Mouse (Mus musculus) Patski (cell line): Measurements from ENCODE around the gene Cdhr5. TPM values are rescaled to one million over a fixed set of nuclear protein-coding genes. Genes with fewer than 3 reads are reported as not detected.

Source experiments
- ATAC-seq: fragments of 100-300 bp; one replicate; pipeline ENCODE4 v1.8.0; 2021
- CTCF ChIA-PET: fragments of 350-600 bp; sonication (Branson Sonifier 250); formaldehyde crosslinking; loops from one replicate; lab custom pipeline; 2022; ENCODE audit warnings: inconsistent platforms; lab: Charles Lee
- POLR2A ChIA-PET: fragments of 350-600 bp; sonication (Branson Sonifier 250); formaldehyde crosslinking; loops from one replicate; lab custom pipeline; 2022; ENCODE audit warnings: antibody characterized with exemption, inconsistent platforms; lab: Charles Lee
- DNase-seq: peaks from one replicate; pipeline ENCODE4 v3.0.0-alpha.2; 2011; ENCODE audit warnings: low read depth, low spot score
- H3K27me3 ChIP-seq: fragments of 371-371 bp; one replicate; pipeline ENCODE4 v1.5.1; 2021
- CTCF ChIP-seq: fragments of 100-300 bp; IDR thresholded peaks from one replicate; pipeline ENCODE4 v1.5.1; 2021
- in situ Hi-C: fragments of 300-500 bp; cut with MboI; formaldehyde crosslinking; loops from 3 replicates; pipeline ENCODE4 v1.11.1; 2018; ENCODE audit warnings: low pct_unique_long_range_greater_than_20kb, mixed read lengths
- polyA plus RNA-seq: library from polyadenylated mRNA; unstranded; gene quantifications from one replicate; pipeline ENCODE4 v1.2.3, GENCODE M21; 2021

Gene Cdhr5
- polyA plus RNA-seq, 1 experiment from 2014 or later: not detected

DNA sequence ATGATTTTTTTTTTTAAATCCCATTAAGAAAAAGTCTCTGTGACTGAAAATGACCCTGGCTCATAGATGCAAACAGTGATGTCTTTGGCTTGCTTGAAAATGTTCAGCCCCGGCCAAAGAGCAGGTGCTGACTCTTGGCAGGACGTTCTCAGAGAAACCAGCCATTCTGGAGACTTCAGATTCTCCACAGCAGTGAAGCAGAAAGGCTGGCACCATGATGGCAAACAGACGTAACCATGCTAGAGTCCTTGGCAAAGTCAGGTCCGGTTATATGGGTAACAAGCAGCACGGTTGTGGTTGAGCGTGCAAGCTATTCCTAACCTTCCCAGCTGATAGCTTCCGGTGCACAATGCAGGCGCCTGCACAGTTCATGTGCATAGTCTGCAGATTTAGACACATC, 22.6 kb upstream of the Cdhr5 start:
- POLR2A ChIA-PET: no interaction called here
- TF ChIP-seq CTCF: no peak
- no peak for DNase-seq
- in situ Hi-C loops: no loop called here
- no peak for ATAC-seq
- CTCF ChIA-PET: no interaction called here
- no peaks in the 10 kb centered on the region for H3K27me3 ChIP-seq

DNA sequence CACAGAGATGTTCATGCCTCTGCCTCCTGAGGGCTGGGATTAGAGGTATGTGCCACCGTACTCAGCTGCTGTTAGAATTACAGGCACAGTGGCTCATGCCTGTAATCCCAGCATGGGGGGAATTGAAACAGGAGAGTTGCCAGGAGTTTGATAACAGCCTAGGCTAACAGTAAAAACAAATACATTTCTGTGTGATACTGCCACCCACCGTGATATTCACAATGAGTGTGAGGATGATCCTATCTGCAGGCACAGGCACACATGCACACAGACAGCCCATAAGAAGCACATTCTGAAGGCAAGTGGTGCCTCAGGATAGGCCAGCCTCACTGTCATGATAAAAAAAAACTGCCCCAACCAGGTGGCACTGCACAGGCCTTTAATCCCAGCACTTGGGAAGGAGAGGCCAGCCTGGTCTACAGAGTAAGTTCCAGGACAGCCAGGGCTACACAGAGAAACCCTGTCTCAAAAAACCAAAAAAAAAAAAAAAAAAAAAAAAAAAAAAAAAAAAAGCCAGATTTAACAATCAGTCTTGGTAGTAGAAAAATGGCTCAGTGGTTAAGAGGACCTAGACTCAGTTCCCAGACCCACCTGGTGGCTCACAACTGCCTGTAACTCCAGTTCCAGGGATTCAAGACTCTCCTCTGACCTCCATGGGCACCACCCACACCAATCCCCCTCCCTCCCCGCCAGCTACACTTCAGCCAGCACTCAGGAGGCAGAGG, 21.5 kb upstream of the Cdhr5 start:
- no peaks in the 10 kb centered on the region for H3K27me3 ChIP-seq
- ATAC-seq (no peak), DNase-seq (no peak)
- in situ Hi-C loops: no loop called here
- CTCF ChIA-PET: no interaction called here
- POLR2A ChIA-PET: no interaction called here
- TF ChIP-seq CTCF: no peak

DNA sequence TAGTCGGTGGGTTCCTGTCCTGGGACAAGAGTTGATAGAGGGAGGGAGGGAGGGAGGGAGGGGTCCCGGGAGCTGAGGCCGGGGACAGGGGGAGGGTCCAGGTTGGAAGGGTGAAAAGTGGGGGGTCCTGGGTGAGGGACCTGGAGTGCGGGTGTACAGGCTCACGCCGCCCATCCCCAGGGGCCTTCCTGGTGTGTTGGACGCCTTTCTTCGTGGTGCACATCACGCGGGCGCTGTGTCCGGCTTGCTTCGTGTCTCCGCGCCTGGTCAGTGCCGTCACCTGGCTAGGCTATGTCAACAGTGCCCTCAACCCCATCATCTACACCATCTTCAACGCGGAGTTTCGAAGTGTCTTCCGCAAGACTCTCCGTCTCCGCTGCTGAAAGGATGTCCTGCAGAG, 17.9 kb upstream of the Cdhr5 start:
- no peak for TF ChIP-seq CTCF
- ChIA-PET POLR2A (no interaction called here), CTCF (no interaction called here)
- DNase-seq: no peak
- in situ Hi-C loops: no loop called here
- H3K27me3 ChIP-seq: no peaks in the 10 kb centered on the region
- ATAC-seq: no peak

DNA sequence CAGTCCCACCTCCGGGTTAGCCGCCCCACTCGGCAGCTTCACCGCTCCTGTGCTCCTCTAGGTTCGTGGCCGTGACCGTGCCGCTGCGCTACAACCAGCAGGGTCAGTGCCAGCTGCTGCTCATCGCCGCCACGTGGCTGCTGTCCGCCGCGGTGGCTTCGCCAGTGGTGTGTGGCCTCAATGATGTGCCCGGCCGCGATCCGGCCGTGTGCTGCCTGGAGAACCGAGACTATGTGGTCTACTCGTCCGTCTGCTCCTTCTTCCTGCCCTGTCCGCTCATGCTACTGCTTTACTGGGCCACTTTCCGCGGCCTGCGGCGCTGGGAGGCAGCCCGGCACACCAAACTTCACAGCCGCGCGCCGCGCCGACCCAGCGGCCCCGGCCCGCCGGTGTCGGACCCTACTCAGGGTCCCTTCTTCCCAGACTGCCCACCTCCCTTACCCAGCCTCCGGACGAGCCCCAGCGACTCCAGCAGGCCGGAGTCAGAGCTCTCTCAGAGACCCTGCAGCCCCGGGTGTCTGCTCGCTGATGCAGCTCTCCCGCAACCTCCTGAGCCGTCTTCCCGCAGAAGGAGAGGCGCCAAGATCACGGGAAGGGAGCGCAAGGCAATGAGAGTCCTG, 17.4 kb upstream of the Cdhr5 start:
- CTCF ChIA-PET: no interaction called here
- POLR2A ChIA-PET: no interaction called here
- in situ Hi-C loops: no loop called here
- ATAC-seq: no peak
- no peak for TF ChIP-seq CTCF
- DNase-seq: no peak
- H3K27me3 ChIP-seq: no peaks in the 10 kb centered on the region

DNA sequence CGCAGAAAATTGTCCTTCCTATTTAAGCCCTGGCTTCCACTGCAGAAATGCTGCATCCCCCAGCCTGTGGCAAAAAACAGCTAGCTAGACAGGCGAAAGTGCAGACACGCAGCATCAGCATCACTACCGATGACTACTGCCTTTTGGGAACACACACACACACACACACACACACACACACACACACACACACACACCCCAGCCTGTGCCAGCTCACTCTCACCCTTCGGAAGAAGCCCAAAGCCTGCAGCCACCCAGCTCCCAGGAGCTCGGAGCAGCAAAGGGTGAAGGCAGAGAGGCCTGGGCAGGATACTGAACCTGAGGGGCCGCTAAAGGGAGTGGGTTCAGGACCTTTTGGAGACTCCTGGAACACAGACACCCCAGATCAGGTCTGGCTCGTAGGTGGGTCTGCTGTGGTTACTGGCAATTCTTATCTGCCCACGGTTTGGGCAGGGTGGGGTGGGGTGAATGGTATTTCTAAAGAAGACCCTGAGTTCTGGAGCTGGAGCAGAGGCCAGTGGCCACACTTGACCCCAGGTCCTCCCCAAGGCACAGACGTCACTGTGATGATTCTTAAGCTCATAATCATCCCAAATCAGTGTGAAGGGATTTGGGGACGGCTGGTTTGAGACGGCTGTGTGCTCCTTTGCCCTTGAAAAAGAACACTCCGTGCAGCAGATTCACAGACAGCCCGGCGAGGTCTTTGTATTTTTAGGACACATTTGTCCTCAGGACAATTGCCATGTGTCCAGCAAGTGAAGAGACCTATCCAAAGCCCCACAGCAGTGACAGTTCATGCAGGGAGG, 16.2 kb upstream of the Cdhr5 start:
- in situ Hi-C loops: no loop called here
- CTCF ChIA-PET: no interaction called here
- TF ChIP-seq CTCF: no peak
- POLR2A ChIA-PET: no interaction called here
- no peaks in the 10 kb centered on the region for H3K27me3 ChIP-seq
- DNase-seq (no peak), ATAC-seq (no peak)

DNA sequence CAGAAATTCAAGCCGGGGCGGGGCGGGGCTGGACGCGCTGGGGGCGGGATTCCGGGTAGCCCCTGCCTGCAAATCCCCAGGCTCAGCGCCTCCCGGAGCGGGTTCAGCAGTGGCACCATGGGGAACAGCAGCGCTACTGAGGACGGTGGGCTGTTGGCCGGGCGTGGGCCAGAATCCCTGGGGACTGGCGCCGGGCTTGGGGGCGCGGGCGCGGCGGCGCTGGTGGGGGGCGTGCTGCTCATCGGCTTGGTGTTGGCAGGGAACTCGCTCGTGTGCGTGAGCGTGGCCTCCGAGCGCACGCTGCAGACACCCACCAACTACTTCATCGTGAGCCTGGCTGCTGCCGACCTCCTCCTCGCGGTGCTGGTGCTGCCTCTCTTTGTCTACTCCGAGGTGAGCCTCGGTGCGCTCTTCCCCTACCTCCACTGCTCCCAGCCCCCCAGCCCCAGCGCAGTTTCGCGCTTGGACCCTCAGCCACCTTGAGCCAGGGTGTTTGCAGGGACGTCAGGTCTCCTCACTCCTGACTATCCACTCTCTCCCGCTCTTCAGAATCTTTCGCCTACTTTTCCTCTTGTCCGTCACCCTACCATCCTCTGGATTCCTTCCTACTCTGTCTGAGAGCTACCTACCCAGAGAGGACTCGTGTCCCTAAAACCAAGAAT, 15.5 kb upstream of the Cdhr5 start, which contains the start of gene Drd4:
Drd4 (plus strand) TSS at position 86 of the 662 bp plus-strand sequence.
- in situ Hi-C loops: no loop called here
- no peak for ATAC-seq
- no peak for DNase-seq
- ChIA-PET POLR2A (interaction anchor here (0.5 kb wide), 1 partner anchor 1008 kb away, joined by 6 read pairs; no protein-coding TSS in a partner anchor), CTCF (no interaction called here)
- H3K27me3 ChIP-seq: no peaks in the 10 kb centered on the region
- TF ChIP-seq CTCF: no peak

DNA sequence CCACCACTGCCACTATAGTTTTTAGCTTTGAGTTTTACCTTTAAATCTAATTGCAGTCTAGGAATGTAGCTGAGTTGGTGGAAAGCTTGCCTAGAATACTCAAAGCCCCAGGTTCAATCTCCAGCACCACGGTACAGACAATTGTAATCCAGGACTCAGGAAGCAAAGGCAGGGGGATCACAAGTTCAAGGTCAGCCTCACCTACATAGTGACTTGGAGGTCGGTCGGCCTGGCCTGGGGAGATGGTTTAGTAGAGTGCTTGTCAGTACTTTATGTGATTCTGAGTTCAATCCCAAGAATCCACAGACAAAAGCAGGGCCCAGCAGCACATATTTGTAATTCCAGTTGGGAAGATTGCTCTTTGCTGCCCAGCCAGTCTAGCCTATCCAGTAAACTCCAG, 11.5 kb upstream of the Cdhr5 start:
- H3K27me3 ChIP-seq: no peaks in the 10 kb centered on the region
- in situ Hi-C loops: no loop called here
- CTCF ChIA-PET: no interaction called here
- no peak for TF ChIP-seq CTCF
- no peak for DNase-seq
- no peak for ATAC-seq
- POLR2A ChIA-PET: no interaction called here

DNA sequence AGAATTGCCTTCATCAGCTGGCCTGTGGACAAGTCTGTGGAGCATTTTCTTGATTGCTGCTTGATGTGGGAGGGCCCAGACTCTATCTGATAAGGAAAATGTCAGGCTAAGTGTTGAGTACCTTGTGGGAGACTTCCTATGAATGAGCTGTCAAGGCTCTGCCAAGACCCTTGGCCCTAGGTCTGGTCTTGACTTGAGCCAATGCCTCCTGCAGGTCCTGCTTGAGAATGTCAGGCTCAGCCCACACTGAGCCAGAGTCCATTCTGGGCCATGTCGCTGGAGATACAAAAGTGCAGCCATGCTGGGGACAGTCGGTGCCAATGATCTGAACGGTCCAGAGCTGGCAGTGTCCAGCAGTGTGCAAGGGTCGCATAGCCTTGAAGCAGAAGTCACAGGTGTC, 6.2 kb upstream of the Cdhr5 start:
- DNase-seq (no peak), ATAC-seq (no peak)
- no peak for TF ChIP-seq CTCF
- ChIA-PET POLR2A (no interaction called here), CTCF (no interaction called here)
- in situ Hi-C loops: no loop called here
- no peaks in the 10 kb centered on the region for H3K27me3 ChIP-seq

DNA sequence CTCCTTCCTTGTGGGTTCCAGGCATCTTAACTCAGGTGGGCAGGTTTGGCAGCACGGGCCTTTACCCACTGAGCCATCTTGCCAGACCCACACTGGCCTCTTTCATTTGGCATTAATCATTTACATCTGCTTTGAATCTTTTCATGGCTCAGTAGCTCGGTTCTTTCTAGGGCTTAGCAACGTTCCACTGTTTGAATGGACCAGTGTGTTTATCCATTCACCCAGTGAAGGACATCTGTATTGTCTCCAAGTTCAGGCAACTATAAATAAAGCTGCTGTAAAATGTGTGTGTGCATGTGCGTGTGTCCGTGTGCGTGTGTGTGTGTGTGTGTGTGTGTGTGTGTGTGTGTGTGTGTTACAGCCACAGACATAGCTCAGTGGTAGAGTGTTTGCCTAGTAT, 4.9 kb upstream of the Cdhr5 start:
- DNase-seq (peak; percentile 77), ATAC-seq (peak; percentile 68)
- no peaks in the 10 kb centered on the region for H3K27me3 ChIP-seq
- no peak for TF ChIP-seq CTCF
- POLR2A ChIA-PET: interaction anchor here (0.7 kb wide), 1 partner anchor 58 kb away, joined by 9 read pairs; no protein-coding TSS in a partner anchor
- in situ Hi-C loops: no loop called here
- CTCF ChIA-PET: no interaction called here

DNA sequence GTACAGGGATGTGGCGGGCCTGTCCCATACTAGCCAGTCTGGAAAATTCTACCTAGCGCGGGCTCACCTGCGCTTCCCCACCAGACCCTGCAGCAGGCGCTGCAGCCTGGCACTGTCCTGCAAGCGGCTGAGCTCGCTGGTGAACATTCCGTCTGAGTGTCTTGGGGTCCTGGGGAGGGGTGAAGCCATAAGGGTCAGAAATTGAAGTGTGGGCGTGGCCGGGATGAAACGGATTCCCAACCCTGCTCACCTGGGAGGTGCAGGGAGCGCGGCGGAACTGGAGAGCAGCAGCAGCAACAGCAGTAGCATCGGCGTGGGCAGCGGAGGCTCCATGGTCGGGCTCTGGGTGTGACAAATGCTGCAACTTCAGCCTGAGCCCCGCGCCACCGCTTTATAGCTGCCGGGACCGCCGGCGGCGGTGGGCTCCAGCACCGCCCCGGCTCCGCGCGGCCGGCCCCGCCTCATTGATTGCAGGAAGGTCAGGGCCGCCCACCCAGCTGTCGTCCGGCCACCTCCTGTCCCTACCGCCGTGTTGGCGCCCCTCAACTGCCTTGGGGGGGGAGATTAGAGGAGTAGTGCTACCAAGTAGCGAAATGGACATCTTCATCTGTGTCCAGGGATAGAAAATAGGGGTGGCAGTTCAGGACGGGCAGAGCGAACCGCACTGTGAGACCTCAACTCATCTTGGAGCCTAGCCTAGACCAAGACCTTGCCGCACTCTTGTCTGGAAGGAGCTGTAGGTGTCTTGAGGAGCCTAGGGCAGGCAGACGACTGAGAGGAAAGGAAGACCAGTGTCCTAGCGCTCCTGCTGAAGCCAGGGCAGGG, 2.4 kb upstream of the Cdhr5 start, which contains the start of gene Sct:
Sct (minus strand) TSS at position 368 of the 825 bp plus-strand sequence.
- ChIA-PET CTCF (interaction anchor here (1.0 to 1.7 kb wide), 3 partner anchors 12 to 23 kb away, joined by 3 to 4 read pairs (median 4); no protein-coding TSS in a partner anchor), POLR2A (no interaction called here)
- H3K27me3 ChIP-seq: no peaks in the 10 kb centered on the region
- ATAC-seq (no peak), DNase-seq (no peak)
- in situ Hi-C loops: no loop called here
- TF ChIP-seq CTCF: no peak
